Mouse (Mus musculus) cerebellum, adult 2 months (tissue): ENCODE measurements around the gene Ndufc1. TPM values are rescaled to one million over a fixed set of nuclear protein-coding genes. Genes with fewer than 3 reads are reported as not detected.
"Not testable (repeated sequence)": the region's sequence is repeated elsewhere in the genome, so short reads cannot be mapped to it uniquely, and the experiment has no call there.

Experiments used
- DNase-seq, 2 experiments: peaks; one replicate each; pipeline ENCODE4 v3.0.0; 2021
- H3K27ac ChIP-seq: fragments of 200-500 bp; 2 replicates; pipeline ENCODE4 v1.5.1; 2012; ENCODE audit warnings: low read length, control low read depth, inconsistent platforms; ENCODE audit not compliant: insufficient read depth
- H3K27me3 ChIP-seq: fragments of 200-500 bp; 2 replicates; pipeline ENCODE4 v1.6.1; 2012; ENCODE audit warnings: inconsistent platforms, mild to moderate bottlenecking, low read length, moderate library complexity; ENCODE audit not compliant: control insufficient read depth, insufficient read depth
- H3K4me1 ChIP-seq: fragments of 200-500 bp; 2 replicates; pipeline ENCODE4 v1.6.1; 2011; ENCODE audit warnings: low read length; ENCODE audit not compliant: control insufficient read depth, insufficient read depth
- H3K4me3 ChIP-seq: fragments of 200-500 bp; replicated peaks from 2 replicates; pipeline ENCODE3; 2011; ENCODE audit warnings: mild to moderate bottlenecking, low read depth, low read length, control low read depth; ENCODE audit not compliant: insufficient read depth
- CTCF ChIP-seq: fragments of 200-500 bp; IDR thresholded peaks from 2 replicates; pipeline ENCODE4 v1.5.1; 2011; ENCODE audit warnings: low read depth, mild to moderate bottlenecking, control low read depth, low read length, moderate library complexity, borderline replicate concordance; ENCODE audit not compliant: insufficient read depth
- POLR2A ChIP-seq: fragments of 200-500 bp; IDR thresholded peaks from 2 replicates; pipeline ENCODE4 v1.6.1; 2011; ENCODE audit warnings: low read length, control low read depth, borderline replicate concordance; ENCODE audit not compliant: insufficient read depth
- WGBS: fragments of 180-500 bp; shearing (Covaris S2); methylation state at CpG from one replicate; pipeline ENCODE4 v1.1.7; 2018; 5-methylcytosine and 5-hydroxymethylcytosine counted together
- polyA plus RNA-seq: library from polyadenylated mRNA; depleted of rRNA; stranded (reverse); fragments of >200 nt; gene quantifications from 2 replicates; pipeline ENCODE4 v1.2.3, GENCODE M21; 2012

Gene Ndufc1
- polyA plus RNA-seq, 1 experiment, result 547 TPM

DNA sequence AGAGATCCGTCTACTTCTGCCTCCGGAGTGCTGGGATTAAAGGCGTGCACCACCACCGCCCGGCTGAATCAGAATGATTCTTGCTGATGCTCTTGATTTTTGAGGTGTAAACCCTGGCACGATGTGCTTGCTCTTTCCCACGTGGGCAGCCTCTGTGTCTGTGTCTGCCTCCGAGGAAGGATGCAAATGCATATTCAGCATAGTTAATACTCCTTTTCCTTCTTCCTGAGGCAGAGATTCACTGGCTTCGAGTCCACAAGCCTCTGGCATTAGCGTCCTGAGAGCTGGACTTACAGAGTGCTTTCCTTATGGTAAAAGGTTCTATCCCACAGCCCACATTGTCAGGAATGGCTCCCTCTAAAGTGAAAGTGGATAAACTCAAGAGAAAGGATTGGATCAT lies 8.1 kb downstream of the Ndufc1 start:
- H3K4me1 ChIP-seq, result no peaks in the 10 kb centered on the region
- TF ChIP-seq POLR2A, result no peak
- no peaks in the 10 kb centered on the region; the same call in 1 of the 2 replicates for H3K27me3 ChIP-seq
- 70% methylated on average over 10 of the region's 10 CpGs for WGBS
- no peak overlapping the region for H3K27ac ChIP-seq
- DNase-seq, result no peak
- H3K4me3 ChIP-seq, result no peak overlapping the region

DNA sequence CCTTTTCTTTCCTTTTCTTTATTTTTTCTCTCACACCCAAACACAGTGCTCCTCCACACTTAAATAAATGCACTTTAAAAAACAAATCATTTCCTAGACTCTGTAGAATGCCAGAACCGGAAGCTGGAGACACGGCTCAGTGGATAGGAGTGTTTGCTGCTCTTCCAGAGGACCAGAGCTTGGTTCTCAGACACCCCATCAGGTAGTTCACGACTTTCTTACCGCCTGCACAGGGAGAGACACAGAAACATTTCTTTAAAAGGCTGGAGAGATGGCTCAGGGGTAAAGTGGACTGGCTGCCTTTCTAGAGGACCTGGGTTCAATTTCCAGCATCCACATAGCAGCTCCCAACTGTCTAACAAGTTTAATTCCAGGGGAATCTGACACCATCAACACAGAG lies 9.3 kb downstream of the Ndufc1 start:
- WGBS, result 68% methylated on average over 4 of the region's 4 CpGs
- H3K4me3 ChIP-seq, result no peak overlapping the region
- no peak for TF ChIP-seq CTCF
- no peak for TF ChIP-seq POLR2A
- H3K4me1 ChIP-seq, result no peaks in the 10 kb centered on the region
- DNase-seq, result no peak
- no peaks in the 10 kb centered on the region; the same call in 1 of the 2 replicates for H3K27me3 ChIP-seq
- no peak overlapping the region for H3K27ac ChIP-seq

DNA sequence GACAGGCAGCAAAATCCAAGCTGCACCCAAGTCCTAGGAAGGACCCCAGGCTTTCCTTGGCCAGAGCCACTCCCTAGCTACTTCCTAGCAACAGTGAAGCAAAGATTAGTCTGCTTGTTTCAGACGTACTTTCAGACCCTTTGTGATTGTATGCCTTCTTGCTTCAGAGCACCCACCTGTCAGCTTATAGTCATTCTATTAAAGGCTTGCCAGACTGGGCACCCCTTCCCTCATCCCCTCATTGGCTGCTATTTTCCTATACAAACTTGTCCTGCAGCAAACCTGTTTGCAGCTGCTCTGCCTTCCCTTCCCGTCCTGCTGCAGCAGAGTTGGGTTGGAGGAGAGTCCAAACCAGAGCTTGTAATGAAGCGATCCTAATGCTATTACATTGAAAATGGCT lies 10.1 kb downstream of the Ndufc1 start:
- H3K4me3 ChIP-seq, result no peak overlapping the region
- TF ChIP-seq POLR2A (no peak), CTCF (no peak)
- DNase-seq, result no peak
- WGBS, result 23% methylated on average over 3 of the region's 3 CpGs
- no peaks in the 10 kb centered on the region for H3K4me1 ChIP-seq
- H3K27ac ChIP-seq, result no peak overlapping the region
- H3K27me3 ChIP-seq, result no peaks in the 10 kb centered on the region; the same call in 1 of the 2 replicates

DNA sequence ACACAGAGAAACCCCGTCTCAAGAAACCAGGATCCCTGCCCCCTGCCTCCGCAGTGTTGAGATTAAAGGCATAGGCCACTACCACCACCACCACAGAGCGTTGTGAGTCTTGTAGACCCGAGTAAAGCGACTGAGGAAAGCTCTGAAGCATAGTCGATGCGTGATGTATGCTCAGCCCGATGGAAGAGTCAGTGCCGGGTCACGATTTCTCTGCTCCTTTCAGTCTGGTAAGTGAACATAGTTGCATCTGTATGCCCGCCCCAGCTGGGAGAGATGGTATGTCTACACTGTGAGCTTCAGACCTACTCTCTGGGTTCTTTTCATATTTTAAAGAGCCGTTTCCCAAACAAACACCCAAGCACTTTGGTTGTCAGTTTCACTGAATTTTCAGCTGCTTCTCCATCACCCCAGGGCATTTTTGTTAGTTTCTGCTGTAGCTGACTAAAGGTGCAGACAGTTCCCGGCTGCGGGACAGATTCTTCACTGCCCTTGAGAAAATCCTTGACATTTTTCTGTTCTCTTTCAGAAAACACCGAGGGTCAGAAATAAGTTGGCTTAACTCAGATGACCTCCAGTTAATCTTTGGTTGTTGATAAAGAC lies 11.0 kb downstream of the Ndufc1 start:
- 69% methylated on average over 15 of the region's 15 CpGs for WGBS
- TF ChIP-seq POLR2A, result no peak
- TF ChIP-seq CTCF, result no peak
- DNase-seq, result no peak
- Histone ChIP-seq H3K27me3 (no peaks in the 10 kb centered on the region; the same call in 1 of the 2 replicates), H3K4me3 (no peak overlapping the region), H3K4me1 (no peaks in the 10 kb centered on the region), H3K27ac (no peak overlapping the region)

DNA sequence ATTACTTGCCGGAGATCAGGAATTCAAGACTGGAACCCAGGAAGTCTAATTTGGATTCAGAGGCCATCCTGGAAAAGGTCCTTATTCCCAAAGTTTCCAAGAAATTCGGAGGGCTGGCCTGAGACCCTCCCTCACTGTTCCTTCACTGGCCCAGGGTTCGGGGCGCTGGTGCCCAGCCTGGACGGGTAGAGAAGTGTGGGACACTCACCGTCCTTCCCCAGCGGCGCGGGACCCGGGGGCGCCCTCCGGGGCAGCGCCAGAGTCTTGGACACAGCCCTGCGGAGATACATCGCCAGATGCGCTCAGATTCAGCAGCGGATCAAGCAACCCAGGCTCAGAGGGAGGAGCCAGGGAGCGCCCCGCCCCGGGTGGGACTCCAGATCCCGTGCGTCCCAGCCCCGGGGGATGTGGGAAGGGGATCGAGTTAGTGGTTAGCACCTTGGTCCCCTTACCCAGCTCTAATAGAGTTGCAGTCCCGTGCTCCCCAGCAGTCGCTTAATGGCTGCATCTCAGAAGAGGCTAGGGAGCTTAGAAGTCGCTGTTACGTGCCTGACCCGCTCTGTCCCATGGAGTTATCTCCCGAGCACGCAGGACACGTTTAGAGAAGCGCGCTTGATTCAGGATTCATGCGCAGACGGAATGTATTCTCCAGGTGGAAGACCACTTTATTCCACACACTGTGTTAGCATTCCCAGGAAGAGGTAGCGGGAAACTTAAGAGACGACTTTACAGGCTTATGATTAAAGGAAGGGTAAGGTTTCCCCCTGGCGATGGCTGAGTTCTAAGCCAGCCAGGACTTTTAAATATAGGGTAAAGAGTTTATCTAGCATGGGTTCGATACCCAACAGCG lies 12.3 kb downstream of the Ndufc1 start, which contains the start of gene Mgarp:
Gene Mgarp, minus strand, starts transcription at position 520 of the 850 bp plus-strand sequence.
- Histone ChIP-seq H3K4me1 (no peaks in the 10 kb centered on the region), H3K4me3 (peak within 1 kb of the TSS; percentile 50), H3K27me3 (no peaks in the 10 kb centered on the region; the same call in 1 of the 2 replicates), H3K27ac (no peak within 1 kb of the TSS)
- 3% methylated on average over 41 of the region's 41 CpGs for WGBS
- no peak for TF ChIP-seq POLR2A
- TF ChIP-seq CTCF, result no peak; the same call in 1 of the 2 replicates
- peak in 1 of 2 experiments; percentile 27 for DNase-seq

DNA sequence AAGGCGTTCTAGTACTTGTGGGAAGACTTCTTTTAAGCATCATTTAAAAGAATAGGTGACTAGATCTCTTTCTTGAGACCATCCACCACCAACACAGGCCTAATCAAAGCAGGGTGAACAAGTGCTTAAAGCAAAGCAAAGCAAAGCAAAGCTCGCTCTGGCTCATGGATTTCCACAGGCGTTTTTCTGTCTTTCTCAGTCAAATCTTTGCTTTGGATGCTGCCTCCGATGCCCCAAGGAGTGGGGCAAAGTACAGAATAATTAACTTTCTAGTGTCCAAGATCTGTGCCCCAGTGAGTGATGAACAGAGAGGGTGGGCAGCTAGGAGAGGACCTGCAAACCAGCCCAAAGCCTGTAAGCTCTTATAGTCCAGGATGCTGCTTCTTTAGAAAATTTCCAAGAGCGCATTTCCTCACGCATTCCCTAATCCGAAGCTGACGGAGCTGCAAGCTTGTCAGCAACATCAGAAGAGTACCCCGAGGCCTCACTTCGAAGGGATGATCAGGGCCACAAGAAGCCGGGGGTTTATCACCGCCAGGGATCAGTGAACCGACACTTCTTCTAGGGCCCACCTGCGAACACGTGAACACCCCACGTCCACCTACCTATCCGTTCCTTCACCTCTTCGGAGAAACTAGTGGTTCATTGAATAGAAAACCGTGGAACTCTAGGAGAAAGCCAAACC lies 13.2 kb downstream of the Ndufc1 start:
- Histone ChIP-seq H3K27me3 (no peaks in the 10 kb centered on the region; the same call in 1 of the 2 replicates), H3K27ac (no peak overlapping the region), H3K4me1 (no peaks in the 10 kb centered on the region), H3K4me3 (no peak overlapping the region)
- WGBS, result 64% methylated on average over 19 of the region's 19 CpGs
- no peak for TF ChIP-seq CTCF
- no peak for TF ChIP-seq POLR2A
- DNase-seq, result no peak

DNA sequence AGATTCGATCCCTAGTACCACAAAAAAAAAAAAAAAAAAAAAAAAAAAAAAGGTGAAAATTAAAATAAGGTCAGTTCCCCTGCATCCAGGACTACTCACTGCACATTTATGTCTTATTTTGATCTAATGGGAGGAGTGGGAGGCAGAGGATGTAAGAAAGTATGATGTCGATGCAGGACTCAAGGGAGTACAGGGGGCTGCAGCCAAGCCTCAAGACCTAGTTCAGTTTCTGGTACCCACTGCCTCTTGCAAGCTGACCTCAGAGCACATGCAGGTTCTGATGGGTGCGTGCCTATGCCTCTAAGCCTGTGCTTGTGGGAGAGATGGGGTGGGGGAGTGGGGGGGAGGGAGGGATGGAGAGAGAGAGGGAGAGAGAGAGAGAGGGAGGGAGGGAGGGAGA lies 13.9 kb downstream of the Ndufc1 start:
- H3K27me3 ChIP-seq, result no peaks in the 10 kb centered on the region; the same call in 1 of the 2 replicates
- no peaks in the 10 kb centered on the region for H3K4me1 ChIP-seq
- H3K27ac ChIP-seq, result no peak overlapping the region
- H3K4me3 ChIP-seq, result no peak overlapping the region
- DNase-seq, result no peak
- WGBS, result 78% methylated on average over 3 of the region's 3 CpGs
- TF ChIP-seq CTCF, result no peak
- no peak for TF ChIP-seq POLR2A

DNA sequence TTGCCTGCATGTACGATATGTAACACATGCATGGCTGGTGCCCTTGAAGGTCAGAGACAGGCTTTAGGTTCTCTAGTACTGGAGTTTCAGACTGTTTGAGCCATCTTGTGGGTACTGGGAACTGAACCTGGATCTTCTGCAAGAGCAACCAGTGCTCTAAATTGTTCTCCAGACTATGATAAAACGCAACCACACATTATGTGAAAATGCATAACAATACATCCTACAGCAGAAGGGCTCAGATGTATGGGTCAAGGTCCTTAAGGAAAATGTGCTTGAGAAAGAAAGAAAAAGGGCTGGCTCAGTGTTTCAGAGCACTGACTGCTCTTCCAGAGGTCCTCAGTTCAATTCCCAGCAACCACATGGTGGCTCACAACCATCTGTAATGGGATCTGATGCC lies 15.1 kb downstream of the Ndufc1 start:
- WGBS, result 96% methylated on average over 2 of the region's 2 CpGs

DNA sequence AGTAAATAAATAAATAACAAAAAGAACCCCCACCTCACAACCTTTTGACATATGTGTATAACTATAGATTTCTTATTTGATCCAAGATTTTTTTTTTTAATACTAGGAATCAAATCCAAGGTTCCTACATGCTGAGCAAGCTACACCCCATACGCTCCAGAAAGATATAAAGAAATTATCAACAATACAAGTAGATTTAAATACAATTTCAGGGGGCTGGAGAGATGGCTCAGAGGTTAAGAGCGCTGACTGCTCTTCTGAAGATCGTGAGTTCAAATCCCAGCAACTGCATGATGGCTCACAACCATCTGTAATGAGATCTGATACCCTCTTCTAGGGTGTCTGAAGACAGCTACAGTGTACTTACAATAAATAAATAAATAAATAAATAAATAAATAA lies 15.8 kb downstream of the Ndufc1 start:
- not testable (repeated sequence) for H3K4me3 ChIP-seq, H3K4me1 ChIP-seq, DNase-seq, H3K27ac ChIP-seq, H3K27me3 ChIP-seq
- WGBS, result 98% methylated on average over 3 of the region's 3 CpGs

More for the DNA sequence above, 15.1 kb downstream of the Ndufc1 start:
- no peak overlapping the region for H3K27ac ChIP-seq
- H3K4me1 ChIP-seq, result peaks cover 4% of the 10 kb centered on the region
- TF ChIP-seq POLR2A, result no peak
- no peak for DNase-seq
- no peaks in the 10 kb centered on the region; the same call in 1 of the 2 replicates for H3K27me3 ChIP-seq
- H3K4me3 ChIP-seq, result no peak overlapping the region
